Mouse (Mus musculus) hindbrain, embryonic 16.5 days (tissue): ENCODE data around the gene Htr6. TPM values are rescaled to one million over a fixed set of nuclear protein-coding genes. Genes with fewer than 3 reads are reported as not detected.

Experiments
- polyA plus RNA-seq: library from polyadenylated mRNA; unstranded; fragments of >200 nt; fragmentation: Nextera tagmentation; extraction: Ambion mirVana; gene quantifications from 2 replicates; pipeline ENCODE4 v1.2.1, GENCODE M21; 2015

Gene Htr6
- polyA plus RNA-seq, 1 experiment from 2014 or later, result 0.66 TPM

Other genes with a start within 250 kb of the Htr6 start
- gene Pla2g5, start 212.1 kb downstream of the Htr6 start, polyA plus RNA-seq, result 0.27 and 0.38 TPM in 2 replicates
- gene Gm13030, start 201.6 kb downstream of the Htr6 start, polyA plus RNA-seq, result not detected in 2 replicates
- gene Pla2g2e, start 197.6 kb downstream of the Htr6 start, polyA plus RNA-seq, result not detected in 2 replicates
- gene Otud3, start 161.6 kb downstream of the Htr6 start, polyA plus RNA-seq, result 2.4 and 3.1 TPM in 2 replicates
- gene Rnf186, start 108.5 kb downstream of the Htr6 start, polyA plus RNA-seq, result not detected in 2 replicates
- 1.3 and 1.8 TPM in 2 replicates for gene Tmco4, start 102.7 kb downstream of the Htr6 start, polyA plus RNA-seq
- 43.7 and 57.7 TPM in 2 replicates for gene Nbl1, start 17.4 kb upstream of the Htr6 start, polyA plus RNA-seq
- gene Minos1, start 55.5 kb upstream of the Htr6 start, polyA plus RNA-seq, result 342 and 378 TPM in 2 replicates
- 339 and 345 TPM in 2 replicates for gene Capzb, start 117.3 kb upstream of the Htr6 start, polyA plus RNA-seq
- 14.0 and 15.5 TPM in 2 replicates for gene Pqlc2, start 235.1 kb upstream of the Htr6 start, polyA plus RNA-seq
- gene Akr7a5, start 235.2 kb upstream of the Htr6 start, polyA plus RNA-seq, result 64.7 and 65.5 TPM in 2 replicates